Mouse (Mus musculus) lung, adult 2 months (tissue): Measurements from ENCODE around the gene Prss46.

Source experiments
- CTCF ChIP-seq: fragments of 200-500 bp; IDR thresholded peaks from 2 replicates; pipeline ENCODE4 v1.5.1; 2011; ENCODE audit warnings: mild to moderate bottlenecking, low read length, control low read depth; ENCODE audit not compliant: insufficient read depth
- POLR2A ChIP-seq: fragments of 200-500 bp; IDR thresholded peaks from 2 replicates; pipeline ENCODE4 v1.6.1; 2011; ENCODE audit warnings: low read depth, mild to moderate bottlenecking, control low read depth, low read length, borderline replicate concordance; ENCODE audit errors: extremely low read depth

DNA sequence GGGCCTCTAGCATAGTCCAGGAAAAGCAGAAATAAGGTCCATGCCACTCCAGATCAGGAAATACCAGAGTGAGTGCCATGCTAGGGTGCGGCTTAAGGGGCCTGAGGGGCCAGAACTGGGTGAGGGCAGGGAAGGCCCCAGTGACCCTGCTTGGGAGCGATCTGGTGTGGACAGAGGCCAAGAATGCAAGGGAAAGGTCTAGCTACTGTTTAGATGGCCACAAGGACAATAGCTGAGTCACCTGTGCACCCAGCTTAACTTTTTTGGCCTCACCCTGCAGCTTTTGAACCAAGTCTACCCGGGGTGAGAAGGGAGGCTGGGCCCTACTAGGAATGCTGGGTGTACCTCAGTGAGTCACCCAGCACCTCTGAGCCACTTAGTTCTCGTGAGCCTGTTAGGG lies 36.5 kb downstream of the Prss46 start:
- TF ChIP-seq CTCF (no peak), POLR2A (no peak; the same call in 1 of the 2 replicates)
